Mouse (Mus musculus): ENCODE measurements around the gene Rbm47.

- no peak for TF ChIP-seq POLR2A (IDR thresholded peaks at IDR 0.05; ENCODE audit: low read depth, low read length)
- TF ChIP-seq CTCF (conservative IDR thresholded peaks at IDR 0.05; ENCODE audit: insufficient read depth, insufficient read length, low read depth, low read length) = no peak
These were observed 72.6 kb downstream of the Rbm47 start for GRCm38 (mm10) chr5:66100322-66100721.

All from kidney, adult 2 months (tissue).